Mouse (Mus musculus) hindbrain, embryonic 10.5 days (tissue): Measurements from ENCODE around the gene Nrd1. TPM values are rescaled to one million over a fixed set of nuclear protein-coding genes. Genes with fewer than 3 reads are reported as not detected.
A peak's percentile ranks its signal among the peaks of the same experiment; 100 is the strongest.

ENCODE experiments used
- DNase-seq: peaks from one replicate; pipeline ENCODE4 v3.0.0-alpha.2; 2017; ENCODE audit warnings: low spot score
- H3K27ac ChIP-seq: fragments of 300-500 bp; sonication (generic); 2 replicates; pipeline ENCODE4 v1.5.1; 2016; ENCODE audit warnings: mild to moderate bottlenecking, moderate library complexity
- H3K27me3 ChIP-seq: fragments of 300-500 bp; sonication (generic); 2 replicates; pipeline ENCODE4 v1.6.1; 2016; ENCODE audit warnings: mild to moderate bottlenecking; ENCODE audit not compliant: poor library complexity, insufficient read depth, severe bottlenecking
- H3K36me3 ChIP-seq: fragments of 300-500 bp; sonication (generic); 2 replicates; pipeline ENCODE4 v1.6.1; 2016; ENCODE audit warnings: mild to moderate bottlenecking, moderate library complexity
- H3K4me1 ChIP-seq: fragments of 300-500 bp; sonication (generic); replicated peaks from 2 replicates; pipeline ENCODE4 v1.6.1; 2016; ENCODE audit warnings: mild to moderate bottlenecking
- H3K4me3 ChIP-seq: fragments of 300-500 bp; sonication (generic); 2 replicates; pipeline ENCODE4 v1.5.1; 2016; ENCODE audit warnings: mild to moderate bottlenecking, moderate library complexity
- H3K9me3 ChIP-seq: fragments of 300-500 bp; sonication (generic); 2 replicates; pipeline ENCODE4 v1.6.1; 2016; ENCODE audit warnings: mild to moderate bottlenecking, moderate library complexity
- WGBS: fragments of 180-500 bp; shearing (Covaris S2); methylation state at CpG from one replicate; pipeline ENCODE4 v1.1.7; 2016; 5-methylcytosine and 5-hydroxymethylcytosine counted together
- microRNA counts: library from miRNA; unstranded; fragments of <30 nt; microRNA quantifications from one replicate; lab custom pipeline; 2017
- polyA plus RNA-seq: library from polyadenylated mRNA; unstranded; fragments of >200 nt; fragmentation: Nextera tagmentation; extraction: Ambion mirVana; gene quantifications from 2 replicates; pipeline ENCODE4 v1.2.1, GENCODE M21; 2016

Nrd1 gene
- polyA plus RNA-seq, 1 experiment from 2014 or later: 67.0 TPM

GRCm38 (mm10) chr4:109109012-109109411 is 108.6 kb downstream of the Nrd1 start:
- H3K27ac ChIP-seq: no peak overlapping the region
- no peak overlapping the region for H3K4me3 ChIP-seq
- 85% methylated on average over 6 of the region's 6 CpGs for WGBS
- no peaks in the 10 kb centered on the region for H3K36me3 ChIP-seq
- H3K9me3 ChIP-seq: no peaks in the 10 kb centered on the region
- H3K27me3 ChIP-seq: no peaks in the 10 kb centered on the region
- peaks cover 9% of the 10 kb centered on the region for H3K4me1 ChIP-seq
- DNase-seq: no peak

DNA sequence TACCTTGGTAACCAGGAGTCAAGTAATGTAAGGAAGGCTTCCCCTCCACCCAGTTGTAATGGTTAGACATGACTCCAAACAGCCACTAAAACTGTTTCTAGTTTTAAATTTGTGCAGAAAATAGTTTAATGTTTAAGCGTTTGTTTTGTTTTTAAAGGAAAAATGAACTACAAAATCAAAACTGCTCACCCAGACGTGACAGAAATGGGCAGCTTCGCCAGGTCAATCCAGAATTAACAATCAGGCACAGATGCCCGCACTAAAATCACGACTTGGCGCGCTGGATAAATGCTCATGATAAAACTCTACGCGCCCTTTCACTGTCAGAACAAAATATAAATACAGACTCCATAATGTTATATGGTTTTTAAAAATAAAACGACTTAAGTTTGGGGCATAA is 109.2 kb downstream of the Nrd1 start:
- no peak overlapping the region for H3K27ac ChIP-seq
- no peaks in the 10 kb centered on the region for H3K36me3 ChIP-seq
- no peak overlapping the region for H3K4me3 ChIP-seq
- H3K9me3 ChIP-seq: no peaks in the 10 kb centered on the region
- no peaks in the 10 kb centered on the region for H3K27me3 ChIP-seq
- no peak for DNase-seq
- WGBS: 91% methylated on average over 10 of the region's 10 CpGs
- H3K4me1 ChIP-seq: peaks cover 9% of the 10 kb centered on the region

DNA sequence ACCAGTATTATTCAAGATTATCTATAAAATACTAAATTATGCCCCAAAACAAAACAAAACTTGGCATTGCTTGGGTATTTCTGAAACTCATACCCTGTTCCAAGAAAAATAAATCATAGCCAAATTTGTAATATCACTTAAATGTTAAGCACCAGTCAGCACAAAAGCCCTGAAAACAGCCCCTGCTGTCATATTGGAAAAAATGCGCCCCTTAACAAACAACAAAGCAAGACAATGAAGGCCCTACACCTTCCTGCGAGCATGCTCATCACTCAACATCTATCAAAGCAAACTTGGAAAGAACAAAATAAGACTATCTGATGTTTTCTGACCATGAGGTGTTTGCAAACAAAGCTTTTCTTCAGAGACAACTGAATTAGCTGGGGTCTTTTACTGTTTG is 110.5 kb downstream of the Nrd1 start:
- no peak overlapping the region for H3K4me3 ChIP-seq
- H3K9me3 ChIP-seq: no peaks in the 10 kb centered on the region
- WGBS: 90% methylated on average over 2 of the region's 2 CpGs
- H3K36me3 ChIP-seq: no peaks in the 10 kb centered on the region
- H3K27me3 ChIP-seq: no peaks in the 10 kb centered on the region
- H3K4me1 ChIP-seq: peaks cover 9% of the 10 kb centered on the region
- no peak for DNase-seq
- no peak overlapping the region for H3K27ac ChIP-seq

MicroRNA genes within 50 kb of the gene (microRNA counts, 519-probe panel; counts per million panel counts)
- 1,255 counts per million, percentile 77 among the panel's probes with 10 or more counts for microRNA mmu-miR-761 (lab: Ali Mortazavi, UCI)

Other genes with a start within 250 kb of the Nrd1 start
- gene Zfyve9, start 219.9 kb upstream of the Nrd1 start, polyA plus RNA-seq: 4.2 and 4.9 TPM in 2 replicates
- gene Btf3l4, start 167.0 kb upstream of the Nrd1 start, polyA plus RNA-seq: 198 and 208 TPM in 2 replicates
- 104 and 106 TPM in 2 replicates for gene Txndc12, start 166.1 kb upstream of the Nrd1 start, polyA plus RNA-seq
- gene Kti12, start 152.9 kb upstream of the Nrd1 start, polyA plus RNA-seq: 52.5 and 57.7 TPM in 2 replicates
- gene A730015C16Rik, start 152.0 kb upstream of the Nrd1 start, polyA plus RNA-seq: 1.5 and 1.8 TPM in 2 replicates
- 26.1 and 33.9 TPM in 2 replicates for gene Rab3b, start 121.6 kb upstream of the Nrd1 start, polyA plus RNA-seq
- 59.5 and 66.7 TPM in 2 replicates for gene Osbpl9, start 201.6 kb downstream of the Nrd1 start, polyA plus RNA-seq
- 0.10 TPM in 1 of 2 replicates, not detected in the other for gene Calr4, start 233.8 kb downstream of the Nrd1 start, polyA plus RNA-seq